Mouse (Mus musculus) stomach, embryonic 16.5 days (tissue): Measurements from ENCODE around the gene Naa15. TPM values are rescaled to one million over a fixed set of nuclear protein-coding genes. Genes with fewer than 3 reads are reported as not detected.
A peak's percentile ranks its signal among the peaks of the same experiment; 100 is the strongest.

Experiments used
- ATAC-seq: fragments of 200-750 bp; cut with Nextera tagmentation; 2 replicates; pipeline ENCODE4 v1.8.0; 2017; ENCODE audit warnings: moderate number of reproducible peaks, moderate TSS enrichment; ENCODE audit not compliant: insufficient read depth, low FRiP score
- H3K27ac ChIP-seq: fragments of 300-500 bp; sonication (generic); 2 replicates; pipeline ENCODE4 v1.5.1; 2014; ENCODE audit warnings: low read length
- H3K27me3 ChIP-seq: fragments of 300-500 bp; sonication (generic); 2 replicates; pipeline ENCODE4 v1.6.1; 2014; ENCODE audit warnings: low read length, control low read depth, mixed read lengths; ENCODE audit not compliant: control insufficient read depth, insufficient read depth
- H3K36me3 ChIP-seq: fragments of 300-500 bp; sonication (generic); 2 replicates; pipeline ENCODE4 v1.6.1; 2014; ENCODE audit warnings: low read length; ENCODE audit not compliant: control insufficient read depth, insufficient read depth
- H3K4me1 ChIP-seq: fragments of 300-500 bp; sonication (generic); 2 replicates; pipeline ENCODE4 v1.6.1; 2014; ENCODE audit warnings: low read length, control low read depth, mixed read lengths; ENCODE audit not compliant: control insufficient read depth, insufficient read depth
- H3K4me2 ChIP-seq: fragments of 300-500 bp; sonication (generic); 2 replicates; pipeline ENCODE4 v1.6.1; 2014; ENCODE audit warnings: low read depth, low read length, mixed read lengths
- H3K4me3 ChIP-seq: fragments of 300-500 bp; sonication (generic); replicated peaks from 2 replicates; pipeline ENCODE4 v1.5.1; 2014; ENCODE audit warnings: mild to moderate bottlenecking, low read length
- H3K9ac ChIP-seq: fragments of 300-500 bp; sonication (generic); 2 replicates; pipeline ENCODE4 v1.6.1; 2014; ENCODE audit warnings: low read length
- H3K9me3 ChIP-seq: fragments of 300-500 bp; sonication (generic); replicated peaks from 2 replicates; pipeline ENCODE4 v1.6.1; 2016; ENCODE audit warnings: low read length, control low read depth; ENCODE audit not compliant: control insufficient read depth
- whole genome bisulfite sequencing: fragments of 180-500 bp; shearing (Covaris S2); extraction: QIAGEN DNeasy Blood & Tissue Kit; methylation state at CpG from one replicate; pipeline ENCODE4 v1.1.7; 2014; 5-methylcytosine and 5-hydroxymethylcytosine counted together
- polyA plus RNA-seq: library from polyadenylated mRNA; unstranded; fragments of >200 nt; fragmentation: Nextera tagmentation; extraction: Ambion mirVana; gene quantifications from 2 replicates; pipeline ENCODE4 v1.2.1, GENCODE M21; 2015

Gene Naa15
- polyA plus RNA-seq, 1 experiment from 2014 or later: 28.9 TPM

GRCm38 (mm10) chr3:51377878-51378664, 36.9 kb upstream of the Naa15 start:
- Histone ChIP-seq H3K4me3 (peak overlapping the region; percentile 51), H3K9me3 (0 out of 2 replicates have a peak, but pooled peaks cover 3% of the 10 kb centered on the region), H3K4me1 (0 out of 2 replicates have a peak, but pooled peaks cover 6% of the 10 kb centered on the region), H3K27ac (peak overlapping the region; percentile 19; the same call in 1 of the 2 replicates), H3K36me3 (no peaks in the 10 kb centered on the region), H3K9ac (peak overlapping the region; percentile 54), H3K27me3 (no peaks in the 10 kb centered on the region), H3K4me2 (peak overlapping the region; percentile 67)
- ATAC-seq: peak; percentile 25; the same call in 1 of the 2 replicates
- WGBS: 23% methylated on average over 31 of the region's 31 CpGs

GRCm38 (mm10) chr3:51378665-51378946, 36.3 kb upstream of the Naa15 start:
- 72% methylated on average over 3 of the region's 3 CpGs for WGBS
- Histone ChIP-seq H3K9me3 (0 out of 2 replicates have a peak, but pooled peaks cover 3% of the 10 kb centered on the region), H3K4me1 (0 out of 2 replicates have a peak, but pooled peaks cover 6% of the 10 kb centered on the region), H3K4me3 (peak overlapping the region; percentile 51), H3K9ac (peak overlapping the region; percentile 54), H3K27me3 (no peaks in the 10 kb centered on the region), H3K36me3 (no peaks in the 10 kb centered on the region), H3K4me2 (peak overlapping the region; percentile 67), H3K27ac (no peak overlapping the region)
- no peak; the same call in 1 of the 2 replicates for ATAC-seq

DNA sequence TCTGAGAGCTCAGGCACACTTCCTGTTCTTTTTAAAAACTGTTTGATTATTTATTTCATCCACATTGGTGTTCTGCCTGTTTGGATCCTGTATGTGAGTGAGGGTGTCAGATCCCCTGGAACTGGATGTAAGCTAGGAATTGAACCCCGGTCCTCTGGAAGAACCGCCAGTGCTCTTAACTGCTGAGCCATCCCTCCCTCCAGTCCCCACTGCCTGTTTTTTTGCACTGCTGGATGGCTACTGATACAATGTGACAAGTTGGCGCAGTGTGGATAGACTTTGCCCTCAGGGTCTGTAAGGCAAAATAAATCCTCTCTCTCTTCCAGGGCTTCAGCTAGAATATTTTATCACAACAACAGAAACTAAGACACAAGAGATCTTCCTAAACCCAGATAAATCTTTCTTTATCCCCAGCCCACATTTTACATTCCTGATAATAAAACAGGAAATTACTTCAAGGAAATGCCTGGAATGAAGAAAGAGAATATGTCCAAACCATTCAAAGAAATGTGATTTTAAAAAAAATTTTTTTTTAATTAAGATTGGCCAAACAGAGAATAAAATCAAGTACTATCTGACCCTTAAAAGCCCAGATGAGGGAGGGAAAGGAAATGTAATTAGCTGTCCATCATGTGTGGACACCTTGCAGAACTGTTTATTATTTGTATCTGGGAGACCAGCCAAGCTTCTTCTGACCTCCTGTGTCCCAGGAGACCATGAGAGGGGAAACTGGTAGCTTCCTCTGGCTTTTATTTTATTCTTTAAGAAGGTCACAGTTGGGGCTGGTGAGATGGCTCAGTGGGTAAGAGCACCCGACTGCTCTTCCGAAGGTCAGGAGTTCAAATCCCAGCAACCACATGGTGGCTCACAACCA, 34.9 kb upstream of the Naa15 start:
- ATAC-seq: no peak

DNA sequence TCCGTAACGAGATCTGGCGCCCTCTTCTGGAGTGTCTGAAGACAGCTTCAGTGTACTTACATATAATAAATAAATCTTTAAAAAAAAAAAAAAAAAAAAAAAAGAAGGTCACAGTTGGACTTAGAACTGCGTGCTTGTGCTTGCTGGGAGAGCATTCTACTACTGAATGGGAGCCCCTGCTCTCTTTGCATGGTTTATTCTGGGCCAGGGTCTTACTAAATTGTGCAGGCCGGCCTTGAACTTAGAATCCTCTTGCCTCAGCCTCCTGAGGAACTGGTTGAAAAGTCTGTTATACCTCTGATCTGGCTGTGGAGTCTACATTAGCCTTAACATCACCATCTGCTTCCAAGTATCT, 34.3 kb upstream of the Naa15 start:
- no peaks in the 10 kb centered on the region for H3K36me3 ChIP-seq
- H3K4me3 ChIP-seq: no peak overlapping the region
- no peak overlapping the region for H3K4me2 ChIP-seq
- H3K9me3 ChIP-seq: no peaks in the 10 kb centered on the region
- H3K9ac ChIP-seq: no peak overlapping the region
- 0 out of 2 replicates have a peak, but pooled peaks cover 6% of the 10 kb centered on the region for H3K4me1 ChIP-seq
- no peak overlapping the region for H3K27ac ChIP-seq
- WGBS: 74% methylated on average over 2 of the region's 5 CpGs
- no peak for ATAC-seq
- no peaks in the 10 kb centered on the region for H3K27me3 ChIP-seq

More for the DNA sequence above, 34.9 kb upstream of the Naa15 start:
- 75% methylated on average over 5 of the region's 5 CpGs for WGBS
- H3K4me1 ChIP-seq: 0 out of 2 replicates have a peak, but pooled peaks cover 6% of the 10 kb centered on the region
- no peak overlapping the region for H3K9ac ChIP-seq
- H3K27me3 ChIP-seq: no peaks in the 10 kb centered on the region
- H3K9me3 ChIP-seq: no peaks in the 10 kb centered on the region
- no peaks in the 10 kb centered on the region for H3K36me3 ChIP-seq
- H3K4me3 ChIP-seq: no peak overlapping the region
- no peak overlapping the region for H3K4me2 ChIP-seq
- no peak overlapping the region for H3K27ac ChIP-seq

GRCm38 (mm10) chr3:51383409-51383808, 31.5 kb upstream of the Naa15 start:
- Histone ChIP-seq H3K36me3 (no peaks in the 10 kb centered on the region), H3K27me3 (no peaks in the 10 kb centered on the region; the same call in 1 of the 2 replicates), H3K9ac (no peak overlapping the region), H3K9me3 (no peaks in the 10 kb centered on the region), H3K4me2 (no peak overlapping the region), H3K4me1 (0 out of 2 replicates have a peak, but pooled peaks cover 5% of the 10 kb centered on the region), H3K27ac (no peak overlapping the region), H3K4me3 (no peak overlapping the region)
- ATAC-seq: no peak
- WGBS: 80% methylated on average over 12 of the region's 12 CpGs

GRCm38 (mm10) chr3:51386441-51387133, 28.4 kb upstream of the Naa15 start:
- H3K36me3 ChIP-seq: no peaks in the 10 kb centered on the region
- H3K27ac ChIP-seq: no peak overlapping the region
- ATAC-seq: no peak
- no peaks in the 10 kb centered on the region for H3K9me3 ChIP-seq
- no peak overlapping the region for H3K9ac ChIP-seq
- no peak overlapping the region for H3K4me2 ChIP-seq
- whole genome bisulfite sequencing: 46% methylated on average over 12 of the region's 12 CpGs
- no peak overlapping the region for H3K4me3 ChIP-seq
- H3K27me3 ChIP-seq: no peaks in the 10 kb centered on the region; the same call in 1 of the 2 replicates
- peaks cover 5% of the 10 kb centered on the region; the same call in 1 of the 2 replicates for H3K4me1 ChIP-seq

DNA sequence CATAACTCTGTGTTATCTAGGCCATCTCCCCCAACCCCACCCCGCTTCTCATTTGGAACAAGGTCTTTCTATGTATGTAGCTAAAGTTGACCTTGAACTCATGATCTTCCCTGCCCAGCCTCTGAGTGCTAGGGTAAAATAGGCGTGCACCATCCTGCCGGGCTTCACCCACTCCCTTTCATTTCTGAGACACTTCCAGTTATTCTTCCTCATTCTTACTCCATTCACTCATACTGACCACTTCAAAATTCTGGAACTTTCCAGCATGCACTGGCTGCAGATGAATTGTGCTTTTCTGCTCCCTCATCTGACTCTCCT, 27.9 kb upstream of the Naa15 start:
- Histone ChIP-seq H3K4me1 (peaks cover 5% of the 10 kb centered on the region; the same call in 1 of the 2 replicates), H3K9me3 (no peaks in the 10 kb centered on the region), H3K9ac (no peak overlapping the region), H3K27ac (no peak overlapping the region), H3K27me3 (no peaks in the 10 kb centered on the region; the same call in 1 of the 2 replicates), H3K36me3 (no peaks in the 10 kb centered on the region), H3K4me2 (no peak overlapping the region), H3K4me3 (no peak overlapping the region)
- WGBS: 70% methylated on average over 3 of the region's 3 CpGs
- no peak for ATAC-seq

GRCm38 (mm10) chr3:51387868-51388381, 27.0 kb upstream of the Naa15 start:
- Histone ChIP-seq H3K27me3 (no peaks in the 10 kb centered on the region; the same call in 1 of the 2 replicates), H3K4me1 (peaks cover 5% of the 10 kb centered on the region; the same call in 1 of the 2 replicates), H3K4me2 (no peak overlapping the region), H3K4me3 (no peak overlapping the region), H3K27ac (no peak overlapping the region), H3K9ac (no peak overlapping the region), H3K36me3 (no peaks in the 10 kb centered on the region), H3K9me3 (no peaks in the 10 kb centered on the region)
- 65% methylated on average over 8 of the region's 8 CpGs for WGBS
- ATAC-seq: no peak
